Mouse (Mus musculus): ENCODE measurements around the gene Ncbp1.

Gene Ncbp1

GRCm38 (mm10) chr4:46138287-46139222, at the start of gene Ncbp1, which contains the start of gene Tstd2:
TSS of gene Ncbp1 (plus strand) at chr4:46138613.
TSS of gene Tstd2 (minus strand) at chr4:46138694.
- DNase-seq = peak; percentile 90 to 96

- no peak for DNase-seq
Measured at GRCm38 (mm10) chr4:46089524-46090125, 48.8 kb upstream of the Ncbp1 start.

- DNase-seq = no peak
Measured at GRCm38 (mm10) chr4:46092429-46093076, 45.9 kb upstream of the Ncbp1 start.

GRCm38 (mm10) chr4:46094916-46095825, 43.2 kb upstream of the Ncbp1 start:
- DNase-seq = peak in 1 of 2 experiments; percentile 57

- no peak for DNase-seq
Measured at GRCm38 (mm10) chr4:46095826-46096159, 42.6 kb upstream of the Ncbp1 start.

- DNase-seq = peak in 1 of 2 experiments; percentile 57
Measured at GRCm38 (mm10) chr4:46096546-46096945, 41.9 kb upstream of the Ncbp1 start.

GRCm38 (mm10) chr4:46097591-46097990, 40.8 kb upstream of the Ncbp1 start:
- no peak for DNase-seq

GRCm38 (mm10) chr4:46099132-46099531, 39.3 kb upstream of the Ncbp1 start:
- no peak for DNase-seq

GRCm38 (mm10) chr4:46100539-46100938, 37.9 kb upstream of the Ncbp1 start:
- DNase-seq = no peak

- DNase-seq = no peak
Measured at GRCm38 (mm10) chr4:46101211-46101711, 37.2 kb upstream of the Ncbp1 start.

GRCm38 (mm10) chr4:46102078-46102769, 36.2 kb upstream of the Ncbp1 start:
- no peak for DNase-seq

GRCm38 (mm10) chr4:46110084-46110483, 28.3 kb upstream of the Ncbp1 start:
- no peak for DNase-seq

GRCm38 (mm10) chr4:46111361-46111760, 27.1 kb upstream of the Ncbp1 start:
- DNase-seq = no peak

- no peak for DNase-seq
Measured at GRCm38 (mm10) chr4:46115308-46115707, 23.1 kb upstream of the Ncbp1 start.

- DNase-seq = peak in 1 of 2 experiments; percentile 26
Measured at GRCm38 (mm10) chr4:46116544-46117175, 21.8 kb upstream of the Ncbp1 start.

GRCm38 (mm10) chr4:46117536-46117935, 20.9 kb upstream of the Ncbp1 start:
- no peak for DNase-seq

- DNase-seq = no peak
Measured at GRCm38 (mm10) chr4:46119514-46120094, 18.8 kb upstream of the Ncbp1 start.

GRCm38 (mm10) chr4:46120767-46121166, 17.6 kb upstream of the Ncbp1 start:
- no peak for DNase-seq

- no peak for DNase-seq
Measured at GRCm38 (mm10) chr4:46123358-46123757, 15.1 kb upstream of the Ncbp1 start.

- DNase-seq = peak; percentile 61 to 85
Measured at GRCm38 (mm10) chr4:46126541-46126940, 11.9 kb upstream of the Ncbp1 start.
